Mouse (Mus musculus): ENCODE data around the gene Muc15. TPM values are rescaled to one million over a fixed set of nuclear protein-coding genes. Genes with fewer than 3 reads are reported as not detected.

Muc15 gene
- polyA plus RNA-seq, 2 experiments = not detected

- 68% methylated on average over 2 of the region's 2 CpGs for WGBS (ENCODE audit: insufficient replicate concordance)
- no peak for ATAC-seq (ENCODE audit: insufficient read depth)
- DNase-seq (ENCODE audit: low read depth in 3 of 3, low spot score in 3 of 3) = no peak
- Histone ChIP-seq H3K4me2 (ENCODE audit: low read depth) (no peak overlapping the region), H3K27me3 (ENCODE audit: control insufficient read depth, insufficient read depth, low read length) (no peaks in the 10 kb centered on the region), H3K36me3 (replicated peaks; ENCODE audit: control insufficient read depth, insufficient read depth, low read depth) (no peaks in the 10 kb centered on the region), H3K4me3 (ENCODE audit: insufficient read depth in 1 of 2, low read depth in 2 of 2, low read length in 2 of 2) (no peak overlapping the region), H3K27ac (no peak overlapping the region), H3K4me1 (replicated peaks; ENCODE audit: control insufficient read depth in 2 of 2, insufficient read depth in 2 of 2, low read length in 1 of 2) (no peaks in the 10 kb centered on the region), H3K9me3 (ENCODE audit: control insufficient read depth, low read length) (no peaks in the 10 kb centered on the region), H3K9ac (replicated peaks) (no peak overlapping the region)
- TF ChIP-seq CTCF (IDR thresholded peaks at IDR 0.05; ENCODE audit: low read depth) = no peak
- TF ChIP-seq EP300 (IDR thresholded peaks at IDR 0.05; ENCODE audit: low read depth) = no peak
Measured at GRCm38 (mm10) chr2:110759434-110759833, 38.3 kb downstream of the Muc15 start.

- Histone ChIP-seq H3K4me2 (ENCODE audit: low read depth) (no peak overlapping the region), H3K4me3 (ENCODE audit: insufficient read depth in 1 of 2, low read depth in 2 of 2, low read length in 2 of 2) (no peak overlapping the region), H3K27me3 (ENCODE audit: control insufficient read depth, insufficient read depth, low read length) (no peaks in the 10 kb centered on the region), H3K36me3 (replicated peaks; ENCODE audit: control insufficient read depth, insufficient read depth, low read depth) (no peaks in the 10 kb centered on the region), H3K4me1 (replicated peaks; ENCODE audit: control insufficient read depth in 2 of 2, insufficient read depth in 2 of 2, low read length in 1 of 2) (no peaks in the 10 kb centered on the region), H3K9me3 (ENCODE audit: control insufficient read depth, low read length) (no peaks in the 10 kb centered on the region), H3K9ac (replicated peaks) (no peak overlapping the region), H3K27ac (no peak overlapping the region)
- 60% methylated on average over 3 of the region's 3 CpGs for WGBS (ENCODE audit: insufficient replicate concordance)
- TF ChIP-seq CTCF (IDR thresholded peaks at IDR 0.05; ENCODE audit: low read depth) (no peak), EP300 (IDR thresholded peaks at IDR 0.05; ENCODE audit: low read depth) (no peak)
- no peak for ATAC-seq (ENCODE audit: insufficient read depth)
- DNase-seq (ENCODE audit: low read depth in 3 of 3, low spot score in 3 of 3) = no peak
Measured at GRCm38 (mm10) chr2:110787396-110787795, 66.3 kb downstream of the Muc15 start.

Other genes starting within 250 kb of the Muc15 start
- not detected in 2 replicates for gene Slc5a12, start 124.0 kb upstream of the Muc15 start, polyA plus RNA-seq (2012; rRNA removed)
- not detected in 2 replicates for gene Slc5a12, start 124.0 kb upstream of the Muc15 start, polyA plus RNA-seq (2014; fragmentation: Nextera tagmentation; extraction: Ambion mirVana)
- under 0.01 and 0.06 TPM in 2 replicates for gene Ano3, start 229.6 kb downstream of the Muc15 start, polyA plus RNA-seq (2012; rRNA removed)
- gene Ano3, start 229.6 kb downstream of the Muc15 start, polyA plus RNA-seq (2014; fragmentation: Nextera tagmentation; extraction: Ambion mirVana) = not detected in 2 replicates